Mouse (Mus musculus) brain, embryonic 14.5 days (tissue): ENCODE results near the gene Klf2.

Experiments used
- CTCF ChIP-seq: fragments of 200-500 bp; IDR thresholded peaks from 2 replicates; pipeline ENCODE4 v1.5.1; 2012; ENCODE audit warnings: inconsistent platforms, mild to moderate bottlenecking, moderate library complexity, borderline replicate concordance; ENCODE audit not compliant: insufficient read depth, insufficient read length; ENCODE audit errors: extremely low read depth
- POLR2A ChIP-seq: fragments of 200-500 bp; IDR thresholded peaks from 2 replicates; pipeline ENCODE4 v1.6.1; 2012; ENCODE audit warnings: mild to moderate bottlenecking, inconsistent platforms, borderline replicate concordance; ENCODE audit not compliant: poor library complexity, insufficient read depth, insufficient read length, severe bottlenecking; ENCODE audit errors: extremely low read depth

- no peak for TF ChIP-seq POLR2A
- no peak for TF ChIP-seq CTCF
Observed at GRCm38 (mm10) chr8:72349838-72350237, 31.0 kb downstream of the Klf2 start.
